8 mouse cellular contexts compared by ENCODE assay signal in genomic region chr17:70850233-70850995, GRCm38 (mm10). TPM values are rescaled to one million over a fixed set of nuclear protein-coding genes. Genes with fewer than 3 reads are reported as not detected.
DNase-seq lines count a peak whose midpoint lies in the region; ATAC-seq and TF ChIP-seq lines count a peak whose summit lies in the region.

No protein-coding gene starts in this region.

- H3K27ac ChIP-seq in bone marrow macrophage, adult 2 months (ENCODE audit: insufficient read depth, low read depth, low read length) = peak overlapping the region; percentile 80
- peak overlapping the region; percentile 67 for H3K27ac ChIP-seq in forebrain, postnatal 0 days (ENCODE audit: low read depth, low read length)
- peak overlapping the region; percentile 89 for H3K27ac ChIP-seq in hindbrain, embryonic 13.5 days
- peak overlapping the region; percentile 80 for H3K27ac ChIP-seq in liver, embryonic 12.5 days
- peak overlapping the region; percentile 91 for H3K27ac ChIP-seq in thymus, adult 2 months (ENCODE audit: control insufficient read depth, insufficient read depth, low read length)

- H3K9me3 ChIP-seq in forebrain, postnatal 0 days (ENCODE audit: low read length) = no peaks in the 10 kb centered on the region
- H3K9me3 ChIP-seq in hindbrain, embryonic 13.5 days = no peaks in the 10 kb centered on the region
- no peaks in the 10 kb centered on the region for H3K9me3 ChIP-seq in liver, embryonic 12.5 days (replicated peaks)

- under 1% methylated on average over 40 of the region's 40 CpGs for WGBS in forebrain, postnatal 0 days
- WGBS in hindbrain, embryonic 13.5 days = under 1% methylated on average over 40 of the region's 40 CpGs
- WGBS in liver, embryonic 12.5 days (ENCODE audit: insufficient replicate concordance) = under 1% methylated on average over 40 of the region's 40 CpGs
- under 1% methylated on average over 40 of the region's 40 CpGs for whole genome bisulfite sequencing in thymus, adult 2 months

- peaks cover 7% of the 10 kb centered on the region for H3K4me1 ChIP-seq in bone marrow macrophage, adult 2 months (ENCODE audit: control insufficient read depth, insufficient read depth, low read length)
- H3K4me1 ChIP-seq in forebrain, postnatal 0 days (ENCODE audit: insufficient read depth) = 0 out of 2 replicates have a peak, but pooled peaks cover 14% of the 10 kb centered on the region
- peaks cover 57% of the 10 kb centered on the region for H3K4me1 ChIP-seq in hindbrain, embryonic 13.5 days (replicated peaks)
- peaks cover 45% of the 10 kb centered on the region for H3K4me1 ChIP-seq in liver, embryonic 12.5 days
- H3K4me1 ChIP-seq in thymus, adult 2 months (replicated peaks; ENCODE audit: control insufficient read depth, insufficient read depth, low read length) = 0 out of 2 replicates have a peak, but pooled peaks cover 4% of the 10 kb centered on the region

- peak overlapping the region; percentile 91 for H3K4me2 ChIP-seq in forebrain, postnatal 0 days (ENCODE audit: low read depth)
- peak overlapping the region; percentile 94 for H3K4me2 ChIP-seq in hindbrain, embryonic 13.5 days
- peak overlapping the region; percentile 92 for H3K4me2 ChIP-seq in liver, embryonic 12.5 days

- no peak for TF ChIP-seq CTCF in bone marrow macrophage, adult 2 months (IDR thresholded peaks at IDR 0.05; ENCODE audit: low read depth, low read length)
- no peak for TF ChIP-seq CTCF in forebrain, postnatal 0 days (IDR thresholded peaks at IDR 0.05; ENCODE audit: low read depth)
- TF ChIP-seq CTCF in thymus, adult 2 months (IDR thresholded peaks at IDR 0.05; ENCODE audit: borderline replicate concordance, control insufficient read depth, extremely low read depth, insufficient read depth, low read length, poor library complexity) = peak; percentile 43; the same call in 1 of the 2 replicates

- peak; percentile 87 for DNase-seq in CD4-positive, CD25-positive, alpha-beta regulatory T cell, adult 2 months (ENCODE audit: low read depth, low spot score)
- peak; percentile 48 for DNase-seq in forebrain, postnatal 0 days
- DNase-seq in naive thymus-derived CD4-positive, alpha-beta T cell, adult 2 months (ENCODE audit: low read depth) = peak; percentile 83
- DNase-seq in thymus, adult 2 months = peak; percentile 63

- H3K4me3 ChIP-seq in bone marrow macrophage, adult 2 months (ENCODE audit: insufficient read depth, low read length) = peak overlapping the region; percentile 96
- peak overlapping the region; percentile 44 for H3K4me3 ChIP-seq in forebrain, postnatal 0 days (ENCODE audit: low read depth, low read length)
- H3K4me3 ChIP-seq in hindbrain, embryonic 13.5 days = peak overlapping the region; percentile 61
- peak overlapping the region; percentile 68 for H3K4me3 ChIP-seq in liver, embryonic 12.5 days
- H3K4me3 ChIP-seq in thymus, adult 2 months (ENCODE audit: control insufficient read depth, insufficient read depth, low read length) = peak overlapping the region; percentile 83

- H3K36me3 ChIP-seq in forebrain, postnatal 0 days (ENCODE audit: insufficient read depth) = no peaks in the 10 kb centered on the region
- no peaks in the 10 kb centered on the region for H3K36me3 ChIP-seq in hindbrain, embryonic 13.5 days
- H3K36me3 ChIP-seq in liver, embryonic 12.5 days = no peaks in the 10 kb centered on the region
- H3K36me3 ChIP-seq in thymus, adult 2 months (ENCODE audit: control insufficient read depth, insufficient read depth, low read length) = 0 out of 2 replicates have a peak, but pooled peaks cover 3% of the 10 kb centered on the region

- TF ChIP-seq POLR2A in bone marrow macrophage, adult 2 months (IDR thresholded peaks at IDR 0.05; ENCODE audit: borderline replicate concordance, low read depth, low read length) = 0 out of 2 replicates have a peak, but pooled peaks have one; percentile 23
- TF ChIP-seq POLR2A in thymus, adult 2 months (IDR thresholded peaks at IDR 0.05; ENCODE audit: control insufficient read depth, extremely low read depth, insufficient read depth, low read length, poor library complexity) = no peak

- H3K27me3 ChIP-seq in forebrain, postnatal 0 days (ENCODE audit: insufficient read depth, low read length) = peaks cover 17% of the 10 kb centered on the region
- peaks cover 36% of the 10 kb centered on the region for H3K27me3 ChIP-seq in hindbrain, embryonic 13.5 days
- peaks cover 63% of the 10 kb centered on the region for H3K27me3 ChIP-seq in liver, embryonic 12.5 days (replicated peaks)
- H3K27me3 ChIP-seq in thymus, adult 2 months (ENCODE audit: control insufficient read depth, insufficient read depth, low read length) = no peaks in the 10 kb centered on the region

- peak overlapping the region; percentile 37 for H3K9ac ChIP-seq in forebrain, postnatal 0 days
- peak overlapping the region; percentile 82 for H3K9ac ChIP-seq in hindbrain, embryonic 13.5 days
- H3K9ac ChIP-seq in liver, embryonic 12.5 days = peak overlapping the region; percentile 73

- ATAC-seq in CD4-positive, CD25-positive, alpha-beta regulatory T cell, adult 4 months = no peak
- 0 out of 2 replicates have a peak, but pooled peaks have one; percentile 1 for ATAC-seq in forebrain, postnatal 0 days
- peak; percentile 15 for ATAC-seq in hindbrain, embryonic 13.5 days (ENCODE audit: low FRiP score)
- peak; percentile 31 for ATAC-seq in liver, embryonic 12.5 days

RNA-seq across cellular contexts. Expression of gene Tgif1, which starts 2.9 kb away (rescaled TPM):
- 10 to 100 TPM; 57.4 to 72.4 TPM for polyA plus RNA-seq in CD4-positive, CD25-positive, alpha-beta regulatory T cell, adult 4 months (2017; shearing (Covaris generic))
- 86.0 and 97.0 TPM in 2 replicates for polyA plus RNA-seq in bone marrow macrophage, adult 2 months (2012; ENCODE audit: insufficient read depth, insufficient read length, missing spikeins)
- total RNA-seq in forebrain, postnatal 0 days (2014; rRNA removed) = 3.0 and 3.5 TPM in 2 replicates
- polyA plus RNA-seq in forebrain, postnatal 0 days (2015; fragmentation: Nextera tagmentation; extraction: Ambion mirVana) = 4.4 and 5.2 TPM in 2 replicates
- polyA plus RNA-seq in hindbrain, embryonic 13.5 days (2015; fragmentation: Nextera tagmentation; extraction: Ambion mirVana) = 26.4 TPM in 2 replicates
- 13.3 and 13.8 TPM in 2 replicates for polyA plus RNA-seq in liver, embryonic 12.5 days (2016; fragmentation: Nextera tagmentation; extraction: Ambion mirVana)
- polyA plus RNA-seq in thymus, adult 2 months (2012; rRNA removed) = 44.6 and 45.2 TPM in 2 replicates

Comparison
In these comparisons a context has a peak if more than half of its experiments do, and no peak if none do; other contexts are left out.
1. H3K4me3 ChIP-seq: peak in every context shown above with its lines; median percentile 96 in bone marrow macrophage, adult 2 months; 83 in thymus, adult 2 months; 68 in liver, embryonic 12.5 days; 61 in hindbrain, embryonic 13.5 days; 44 in forebrain, postnatal 0 days.